Mouse (Mus musculus): ENCODE data around the gene Camk1d. TPM values are rescaled to one million over a fixed set of nuclear protein-coding genes. Genes with fewer than 3 reads are reported as not detected.

Gene Camk1d
- polyA plus RNA-seq, 1 experiment from 2014 or later: 6.7 TPM

GRCm38 (mm10) chr2:5642624-5643023, 71.7 kb downstream of the Camk1d start:
- Histone ChIP-seq H3K27me3 (ENCODE audit: control insufficient read depth, insufficient read depth, low read length) (no peaks in the 10 kb centered on the region), H3K4me1 (replicated peaks; ENCODE audit: control insufficient read depth, insufficient read depth, low read length) (no peaks in the 10 kb centered on the region), H3K4me2 (replicated peaks) (no peak overlapping the region), H3K27ac (no peak overlapping the region), H3K9me3 (ENCODE audit: control insufficient read depth, low read length) (no peaks in the 10 kb centered on the region), H3K36me3 (replicated peaks; ENCODE audit: control insufficient read depth, insufficient read depth) (no peaks in the 10 kb centered on the region), H3K4me3 (replicated peaks; ENCODE audit: low read length) (no peak overlapping the region), H3K9ac (no peak overlapping the region)
- no peak for DNase-seq (ENCODE audit: low spot score)
- 74% methylated on average over 5 of the region's 5 CpGs for WGBS
- no peak for ATAC-seq (ENCODE audit: low FRiP score)

GRCm38 (mm10) chr2:5641678-5642077, 72.6 kb downstream of the Camk1d start:
- H3K4me2 ChIP-seq (replicated peaks): no peak overlapping the region
- no peaks in the 10 kb centered on the region for H3K4me1 ChIP-seq (replicated peaks; ENCODE audit: control insufficient read depth, insufficient read depth, low read length)
- no peaks in the 10 kb centered on the region for H3K27me3 ChIP-seq (ENCODE audit: control insufficient read depth, insufficient read depth, low read length)
- DNase-seq (ENCODE audit: low spot score) (no peak), ATAC-seq (ENCODE audit: low FRiP score) (no peak)
- no peak overlapping the region for H3K27ac ChIP-seq
- no peaks in the 10 kb centered on the region for H3K9me3 ChIP-seq (ENCODE audit: control insufficient read depth, low read length)
- H3K36me3 ChIP-seq (replicated peaks; ENCODE audit: control insufficient read depth, insufficient read depth): no peaks in the 10 kb centered on the region
- 79% methylated on average over 5 of the region's 5 CpGs for WGBS
- no peak overlapping the region for H3K4me3 ChIP-seq (replicated peaks; ENCODE audit: low read length)
- no peak overlapping the region for H3K9ac ChIP-seq

- no peak overlapping the region for H3K4me2 ChIP-seq (replicated peaks)
- no peak overlapping the region for H3K9ac ChIP-seq
- H3K36me3 ChIP-seq (replicated peaks; ENCODE audit: control insufficient read depth, insufficient read depth): no peaks in the 10 kb centered on the region
- H3K4me1 ChIP-seq (replicated peaks; ENCODE audit: control insufficient read depth, insufficient read depth, low read length): no peaks in the 10 kb centered on the region
- H3K9me3 ChIP-seq (ENCODE audit: control insufficient read depth, low read length): no peaks in the 10 kb centered on the region
- H3K27me3 ChIP-seq (ENCODE audit: control insufficient read depth, insufficient read depth, low read length): no peaks in the 10 kb centered on the region
- no peak for ATAC-seq (ENCODE audit: low FRiP score)
- no peak overlapping the region for H3K4me3 ChIP-seq (replicated peaks; ENCODE audit: low read length)
- 90% methylated on average over 5 of the region's 5 CpGs for WGBS
- DNase-seq (ENCODE audit: low spot score): no peak
- no peak overlapping the region for H3K27ac ChIP-seq
Measured at GRCm38 (mm10) chr2:5640586-5640985, 73.7 kb downstream of the Camk1d start.

GRCm38 (mm10) chr2:5636801-5637742, 77.2 kb downstream of the Camk1d start:
- ATAC-seq (ENCODE audit: low FRiP score) (peak; percentile 37; the same call in 1 of the 2 replicates), DNase-seq (ENCODE audit: low spot score) (no peak)
- Histone ChIP-seq H3K9ac (no peak overlapping the region), H3K9me3 (ENCODE audit: control insufficient read depth, low read length) (no peaks in the 10 kb centered on the region), H3K27me3 (ENCODE audit: control insufficient read depth, insufficient read depth, low read length) (no peaks in the 10 kb centered on the region), H3K4me1 (replicated peaks; ENCODE audit: control insufficient read depth, insufficient read depth, low read length) (no peaks in the 10 kb centered on the region), H3K27ac (no peak overlapping the region), H3K36me3 (replicated peaks; ENCODE audit: control insufficient read depth, insufficient read depth) (no peaks in the 10 kb centered on the region), H3K4me2 (replicated peaks) (no peak overlapping the region), H3K4me3 (replicated peaks; ENCODE audit: low read length) (no peak overlapping the region)
- WGBS: 82% methylated on average over 14 of the region's 14 CpGs

- DNase-seq (ENCODE audit: low spot score): no peak
- Histone ChIP-seq H3K4me2 (replicated peaks) (no peak overlapping the region), H3K27ac (no peak overlapping the region), H3K36me3 (replicated peaks; ENCODE audit: control insufficient read depth, insufficient read depth) (no peaks in the 10 kb centered on the region), H3K9me3 (ENCODE audit: control insufficient read depth, low read length) (no peaks in the 10 kb centered on the region), H3K9ac (no peak overlapping the region), H3K4me3 (replicated peaks; ENCODE audit: low read length) (no peak overlapping the region), H3K27me3 (ENCODE audit: control insufficient read depth, insufficient read depth, low read length) (no peaks in the 10 kb centered on the region), H3K4me1 (replicated peaks; ENCODE audit: control insufficient read depth, insufficient read depth, low read length) (no peaks in the 10 kb centered on the region)
- 88% methylated on average over 6 of the region's 6 CpGs for WGBS
- ATAC-seq (ENCODE audit: low FRiP score): no peak
Measured at GRCm38 (mm10) chr2:5632355-5632684, 82.0 kb downstream of the Camk1d start.

GRCm38 (mm10) chr2:5631676-5632354, 82.5 kb downstream of the Camk1d start:
- WGBS: 90% methylated on average over 11 of the region's 11 CpGs
- Histone ChIP-seq H3K9ac (no peak overlapping the region), H3K36me3 (replicated peaks; ENCODE audit: control insufficient read depth, insufficient read depth) (no peaks in the 10 kb centered on the region), H3K27me3 (ENCODE audit: control insufficient read depth, insufficient read depth, low read length) (no peaks in the 10 kb centered on the region), H3K4me1 (replicated peaks; ENCODE audit: control insufficient read depth, insufficient read depth, low read length) (no peaks in the 10 kb centered on the region), H3K4me3 (replicated peaks; ENCODE audit: low read length) (no peak overlapping the region), H3K27ac (no peak overlapping the region), H3K4me2 (replicated peaks) (no peak overlapping the region), H3K9me3 (ENCODE audit: control insufficient read depth, low read length) (no peaks in the 10 kb centered on the region)
- DNase-seq (ENCODE audit: low spot score) (no peak), ATAC-seq (ENCODE audit: low FRiP score) (no peak)

GRCm38 (mm10) chr2:5630710-5631109, 83.6 kb downstream of the Camk1d start:
- DNase-seq (ENCODE audit: low spot score) (no peak), ATAC-seq (ENCODE audit: low FRiP score) (no peak)
- Histone ChIP-seq H3K4me1 (replicated peaks; ENCODE audit: control insufficient read depth, insufficient read depth, low read length) (no peaks in the 10 kb centered on the region), H3K4me2 (replicated peaks) (no peak overlapping the region), H3K36me3 (replicated peaks; ENCODE audit: control insufficient read depth, insufficient read depth) (no peaks in the 10 kb centered on the region), H3K27me3 (ENCODE audit: control insufficient read depth, insufficient read depth, low read length) (no peaks in the 10 kb centered on the region), H3K4me3 (replicated peaks; ENCODE audit: low read length) (no peak overlapping the region), H3K27ac (no peak overlapping the region), H3K9ac (no peak overlapping the region), H3K9me3 (ENCODE audit: control insufficient read depth, low read length) (no peaks in the 10 kb centered on the region)
- WGBS: 67% methylated on average over 4 of the region's 4 CpGs

GRCm38 (mm10) chr2:5624379-5624778, 89.9 kb downstream of the Camk1d start:
- no peaks in the 10 kb centered on the region for H3K27me3 ChIP-seq (ENCODE audit: control insufficient read depth, insufficient read depth, low read length)
- H3K4me1 ChIP-seq (replicated peaks; ENCODE audit: control insufficient read depth, insufficient read depth, low read length): no peaks in the 10 kb centered on the region
- no peak overlapping the region for H3K4me3 ChIP-seq (replicated peaks; ENCODE audit: low read length)
- ATAC-seq (ENCODE audit: low FRiP score) (no peak), DNase-seq (ENCODE audit: low spot score) (no peak)
- H3K9me3 ChIP-seq (ENCODE audit: control insufficient read depth, low read length): no peaks in the 10 kb centered on the region
- H3K36me3 ChIP-seq (replicated peaks; ENCODE audit: control insufficient read depth, insufficient read depth): no peaks in the 10 kb centered on the region
- WGBS: 55% methylated on average over 4 of the region's 4 CpGs
- H3K27ac ChIP-seq: no peak overlapping the region
- H3K4me2 ChIP-seq (replicated peaks): no peak overlapping the region
- no peak overlapping the region for H3K9ac ChIP-seq

GRCm38 (mm10) chr2:5618361-5618896, 95.9 kb downstream of the Camk1d start:
- H3K27me3 ChIP-seq (ENCODE audit: control insufficient read depth, insufficient read depth, low read length): no peaks in the 10 kb centered on the region
- no peak for DNase-seq (ENCODE audit: low spot score)
- WGBS: 90% methylated on average over 8 of the region's 8 CpGs
- no peak overlapping the region for H3K4me3 ChIP-seq (replicated peaks; ENCODE audit: low read length)
- no peaks in the 10 kb centered on the region for H3K36me3 ChIP-seq (replicated peaks; ENCODE audit: control insufficient read depth, insufficient read depth)
- no peak overlapping the region for H3K27ac ChIP-seq
- no peaks in the 10 kb centered on the region for H3K4me1 ChIP-seq (replicated peaks; ENCODE audit: control insufficient read depth, insufficient read depth, low read length)
- no peak overlapping the region for H3K4me2 ChIP-seq (replicated peaks)
- H3K9me3 ChIP-seq (ENCODE audit: control insufficient read depth, low read length): no peaks in the 10 kb centered on the region
- no peak for ATAC-seq (ENCODE audit: low FRiP score)
- no peak overlapping the region for H3K9ac ChIP-seq
